Mouse (Mus musculus) intestine, embryonic 14.5 days (tissue): ENCODE measurements around the gene Tiparp. TPM values are rescaled to one million over a fixed set of nuclear protein-coding genes. Genes with fewer than 3 reads are reported as not detected.

ENCODE experiments used
- ATAC-seq: fragments of 200-750 bp; cut with Nextera tagmentation; replicated peaks from 2 replicates; pipeline ENCODE4 v1.8.0; 2017; ENCODE audit warnings: low read depth, moderate number of reproducible peaks, moderate TSS enrichment, moderate library complexity; ENCODE audit not compliant: low FRiP score, low TSS enrichment
- DNase-seq: peaks from one replicate; pipeline ENCODE4 v3.0.0-alpha.2; 2018; ENCODE audit warnings: low spot score
- H3K27ac ChIP-seq: fragments of 300-500 bp; sonication (generic); 2 replicates; pipeline ENCODE4 v1.5.1; 2014; ENCODE audit warnings: low read depth, mild to moderate bottlenecking, control low read depth
- H3K27me3 ChIP-seq: fragments of 300-500 bp; sonication (generic); replicated peaks from 2 replicates; pipeline ENCODE4 v1.6.1; 2014; ENCODE audit warnings: low read length, control low read depth; ENCODE audit not compliant: control insufficient read depth, insufficient read depth
- H3K36me3 ChIP-seq: fragments of 300-500 bp; sonication (generic); 2 replicates; pipeline ENCODE4 v1.6.1; 2014; ENCODE audit warnings: low read length, control low read depth; ENCODE audit not compliant: control insufficient read depth, insufficient read depth
- H3K4me1 ChIP-seq: fragments of 300-500 bp; sonication (generic); replicated peaks from 2 replicates; pipeline ENCODE4 v1.6.1; 2014; ENCODE audit warnings: low read length, control low read depth, mixed read lengths; ENCODE audit not compliant: control insufficient read depth, insufficient read depth
- H3K4me2 ChIP-seq: fragments of 300-500 bp; sonication (generic); 2 replicates; pipeline ENCODE4 v1.6.1; 2014; ENCODE audit warnings: low read length
- H3K4me3 ChIP-seq: fragments of 300-500 bp; sonication (generic); 2 replicates; pipeline ENCODE4 v1.5.1; 2014; ENCODE audit warnings: low read depth, low read length, control low read depth, mixed read lengths
- H3K9ac ChIP-seq: fragments of 300-500 bp; sonication (generic); 2 replicates; pipeline ENCODE4 v1.6.1; 2014; ENCODE audit warnings: mild to moderate bottlenecking, low read length
- H3K9me3 ChIP-seq: fragments of 300-500 bp; sonication (generic); 2 replicates; pipeline ENCODE4 v1.6.1; 2016; ENCODE audit warnings: low read length, control low read depth; ENCODE audit not compliant: control insufficient read depth
- WGBS: fragments of 180-500 bp; shearing (Covaris S2); extraction: QIAGEN DNeasy Blood & Tissue Kit; methylation state at CpG from one replicate; pipeline ENCODE4 v1.1.7; 2014; 5-methylcytosine and 5-hydroxymethylcytosine counted together
- polyA plus RNA-seq: library from polyadenylated mRNA; unstranded; fragments of >200 nt; fragmentation: Nextera tagmentation; extraction: Ambion mirVana; gene quantifications from 2 replicates; pipeline ENCODE4 v1.2.1, GENCODE M21; 2014

The Tiparp gene
- polyA plus RNA-seq, 1 experiment from 2014 or later, result 46.1 TPM

GRCm38 (mm10) chr3:65489601-65490000 is 38.6 kb upstream of the Tiparp start:
- H3K4me3 ChIP-seq, result no peak overlapping the region
- DNase-seq (no peak), ATAC-seq (no peak)
- H3K9me3 ChIP-seq, result no peaks in the 10 kb centered on the region
- no peak overlapping the region for H3K9ac ChIP-seq
- no peaks in the 10 kb centered on the region for H3K27me3 ChIP-seq
- H3K4me2 ChIP-seq, result no peak overlapping the region
- H3K36me3 ChIP-seq, result no peaks in the 10 kb centered on the region
- peaks cover 9% of the 10 kb centered on the region for H3K4me1 ChIP-seq
- WGBS, result 89% methylated on average over 6 of the region's 6 CpGs
- no peak overlapping the region for H3K27ac ChIP-seq

DNA sequence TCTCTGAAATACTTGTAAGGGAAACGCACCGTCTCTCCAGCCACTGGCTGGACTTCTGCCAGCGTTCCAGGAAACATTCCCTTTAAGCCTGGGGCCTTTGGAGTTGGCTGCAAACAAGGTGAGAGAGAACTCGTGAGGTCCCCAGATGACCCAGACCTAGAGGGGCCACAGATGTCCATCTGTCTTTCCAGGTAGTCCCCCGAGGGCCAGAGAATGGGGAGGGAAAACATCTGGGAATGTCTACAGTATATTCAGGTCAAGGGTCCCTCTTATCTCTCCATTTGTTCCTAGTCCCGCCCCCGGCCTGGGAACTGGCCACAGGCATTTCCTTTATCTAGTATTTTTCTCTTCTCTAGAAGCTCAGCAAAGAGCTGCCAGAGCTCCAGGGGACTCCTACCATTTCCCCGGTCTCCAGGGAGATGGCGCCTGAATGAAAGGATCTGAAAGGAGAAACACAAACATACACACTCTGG is 33.9 kb upstream of the Tiparp start:
- Histone ChIP-seq H3K9ac (no peak overlapping the region), H3K36me3 (no peaks in the 10 kb centered on the region), H3K4me2 (peak overlapping the region; percentile 31), H3K9me3 (no peaks in the 10 kb centered on the region), H3K27me3 (no peaks in the 10 kb centered on the region), H3K27ac (no peak overlapping the region), H3K4me1 (peaks cover 5% of the 10 kb centered on the region; the same call in 1 of the 2 replicates), H3K4me3 (no peak overlapping the region)
- DNase-seq (peak; percentile 56), ATAC-seq (no peak)
- WGBS, result 31% methylated on average over 9 of the region's 9 CpGs

DNA sequence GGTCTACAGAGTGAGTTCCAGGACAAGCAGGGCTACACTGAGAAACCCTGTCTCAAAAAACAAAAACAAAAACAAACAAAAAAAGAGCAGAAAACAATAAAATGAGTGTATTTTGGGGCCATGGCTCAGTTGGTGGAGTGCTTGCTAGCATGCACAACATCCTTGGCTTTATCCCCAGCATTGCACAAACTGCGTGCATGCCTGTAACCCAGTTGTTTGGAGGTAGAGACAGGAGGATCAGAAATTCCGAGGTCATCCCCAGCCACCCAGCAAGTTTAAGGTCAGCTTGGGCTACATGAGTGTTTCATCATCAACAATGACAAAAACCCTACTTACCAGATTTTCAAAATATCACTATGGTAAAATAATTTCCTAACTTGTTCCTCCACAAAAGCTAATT is 20.4 kb upstream of the Tiparp start:
- Histone ChIP-seq H3K9me3 (no peaks in the 10 kb centered on the region), H3K27me3 (no peaks in the 10 kb centered on the region), H3K9ac (no peak overlapping the region), H3K27ac (no peak overlapping the region), H3K4me3 (no peak overlapping the region), H3K4me1 (no peaks in the 10 kb centered on the region), H3K4me2 (no peak overlapping the region), H3K36me3 (no peaks in the 10 kb centered on the region)
- 80% methylated on average over 2 of the region's 2 CpGs for WGBS
- ATAC-seq, result no peak
- no peak for DNase-seq

GRCm38 (mm10) chr3:65510588-65510987 is 17.6 kb upstream of the Tiparp start:
- no peaks in the 10 kb centered on the region for H3K36me3 ChIP-seq
- no peak overlapping the region for H3K27ac ChIP-seq
- no peaks in the 10 kb centered on the region for H3K27me3 ChIP-seq
- no peaks in the 10 kb centered on the region for H3K4me1 ChIP-seq
- H3K4me3 ChIP-seq, result no peak overlapping the region
- ATAC-seq, result no peak
- WGBS, result 63% methylated on average over 2 of the region's 2 CpGs
- H3K9me3 ChIP-seq, result no peaks in the 10 kb centered on the region
- H3K4me2 ChIP-seq, result no peak overlapping the region
- no peak overlapping the region for H3K9ac ChIP-seq
- DNase-seq, result no peak

DNA sequence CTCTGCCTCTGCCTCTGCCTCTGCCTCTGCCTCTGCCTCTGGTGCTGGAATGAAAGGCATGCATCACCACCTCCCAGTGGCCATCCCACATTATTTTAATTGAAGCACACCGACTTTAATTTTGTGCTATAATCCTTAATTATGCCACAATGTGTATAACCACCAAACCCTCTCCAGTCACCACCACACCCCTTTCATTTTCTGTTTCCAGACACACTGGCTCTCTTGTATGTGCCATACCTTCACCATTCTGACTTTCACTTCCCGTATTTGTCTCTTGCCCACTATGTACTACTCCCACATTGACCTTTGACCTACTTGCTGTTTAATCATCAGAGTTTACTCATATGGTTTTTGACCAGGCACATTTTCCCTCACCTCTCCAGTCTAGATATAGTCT is 12.5 kb upstream of the Tiparp start:
- no peaks in the 10 kb centered on the region for H3K27me3 ChIP-seq
- no peak for ATAC-seq
- no peak overlapping the region for H3K4me2 ChIP-seq
- no peak overlapping the region for H3K4me3 ChIP-seq
- H3K9me3 ChIP-seq, result no peaks in the 10 kb centered on the region
- 69% methylated on average over 2 of the region's 2 CpGs for WGBS
- no peaks in the 10 kb centered on the region for H3K36me3 ChIP-seq
- no peak for DNase-seq
- H3K4me1 ChIP-seq, result peaks cover 12% of the 10 kb centered on the region; the same call in 1 of the 2 replicates
- no peak overlapping the region for H3K27ac ChIP-seq
- H3K9ac ChIP-seq, result no peak overlapping the region

DNA sequence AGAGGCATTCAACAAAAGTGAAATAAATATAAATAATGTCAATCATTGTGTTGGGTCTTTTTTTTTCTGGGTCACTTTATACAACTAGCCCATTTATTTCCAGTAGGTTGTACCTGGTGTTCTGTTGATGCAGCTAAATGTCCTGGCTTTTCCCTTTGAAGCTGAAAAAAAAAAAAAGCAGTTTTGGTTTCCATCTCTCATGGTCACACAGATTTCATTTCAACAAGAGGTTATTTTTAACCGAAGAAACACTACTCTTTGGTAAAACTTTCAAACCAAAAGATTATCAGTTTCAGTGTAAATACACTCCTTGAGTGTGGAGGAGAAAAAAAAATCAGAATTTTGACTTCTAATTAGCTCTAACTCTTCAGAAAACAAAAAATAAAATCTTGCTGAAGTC is 11.7 kb upstream of the Tiparp start:
- 74% methylated on average over 1 of the region's 1 CpGs for WGBS

GRCm38 (mm10) chr3:65517141-65517540 is 11.1 kb upstream of the Tiparp start:
- Histone ChIP-seq H3K9me3 (no peaks in the 10 kb centered on the region), H3K4me2 (no peak overlapping the region), H3K9ac (no peak overlapping the region), H3K4me1 (peaks cover 12% of the 10 kb centered on the region; the same call in 1 of the 2 replicates), H3K36me3 (no peaks in the 10 kb centered on the region), H3K4me3 (no peak overlapping the region), H3K27ac (no peak overlapping the region), H3K27me3 (no peaks in the 10 kb centered on the region)
- DNase-seq (no peak), ATAC-seq (no peak)
- 38% methylated on average over 9 of the region's 9 CpGs for WGBS

More for the DNA sequence above, 11.7 kb upstream of the Tiparp start:
- H3K4me2 ChIP-seq, result no peak overlapping the region
- no peaks in the 10 kb centered on the region for H3K27me3 ChIP-seq
- H3K4me1 ChIP-seq, result peaks cover 12% of the 10 kb centered on the region; the same call in 1 of the 2 replicates
- H3K27ac ChIP-seq, result no peak overlapping the region
- no peak overlapping the region for H3K9ac ChIP-seq
- H3K9me3 ChIP-seq, result no peaks in the 10 kb centered on the region
- DNase-seq (no peak), ATAC-seq (no peak)
- H3K4me3 ChIP-seq, result no peak overlapping the region
- H3K36me3 ChIP-seq, result no peaks in the 10 kb centered on the region

GRCm38 (mm10) chr3:65517747-65518527 is 10.3 kb upstream of the Tiparp start:
- peaks cover 12% of the 10 kb centered on the region; the same call in 1 of the 2 replicates for H3K4me1 ChIP-seq
- no peaks in the 10 kb centered on the region for H3K9me3 ChIP-seq
- WGBS, result 51% methylated on average over 13 of the region's 13 CpGs
- DNase-seq, result peak; percentile 54
- no peak overlapping the region for H3K4me3 ChIP-seq
- no peaks in the 10 kb centered on the region for H3K36me3 ChIP-seq
- peak overlapping the region; percentile 6 for H3K4me2 ChIP-seq
- H3K9ac ChIP-seq, result no peak overlapping the region
- H3K27me3 ChIP-seq, result no peaks in the 10 kb centered on the region
- no peak overlapping the region for H3K27ac ChIP-seq
- peak; percentile 81 for ATAC-seq

GRCm38 (mm10) chr3:65521391-65521790 is 6.8 kb upstream of the Tiparp start:
- H3K9ac ChIP-seq, result no peak overlapping the region
- no peak overlapping the region for H3K27ac ChIP-seq
- no peak overlapping the region for H3K4me2 ChIP-seq
- WGBS, result 89% methylated on average over 1 of the region's 1 CpGs
- peaks cover 12% of the 10 kb centered on the region; the same call in 1 of the 2 replicates for H3K4me1 ChIP-seq
- no peaks in the 10 kb centered on the region for H3K27me3 ChIP-seq
- no peak for ATAC-seq
- H3K36me3 ChIP-seq, result no peaks in the 10 kb centered on the region
- H3K4me3 ChIP-seq, result no peak overlapping the region
- no peak for DNase-seq
- H3K9me3 ChIP-seq, result no peaks in the 10 kb centered on the region
